Comparison of ENCODE assay signal across 7 mouse cellular contexts in genomic region chr3:123371766-123372535, GRCm38 (mm10). TPM values are rescaled to one million over a fixed set of nuclear protein-coding genes. Genes with fewer than 3 reads are reported as not detected.
DNase-seq lines count a peak whose midpoint lies in the region; ATAC-seq and TF ChIP-seq lines count a peak whose summit lies in the region.

No protein-coding gene starts in this region.

- H3K36me3 ChIP-seq in intestine, embryonic 15.5 days: peaks cover 8% of the 10 kb centered on the region; the same call in 1 of the 2 replicates
- peaks cover 79% of the 10 kb centered on the region for H3K36me3 ChIP-seq in midbrain, embryonic 10.5 days
- peaks cover 33% of the 10 kb centered on the region for H3K36me3 ChIP-seq in small intestine, adult 2 months (ENCODE audit: control insufficient read depth, insufficient read depth, low read length)

- TF ChIP-seq CTCF in small intestine, adult 2 months (IDR thresholded peaks at IDR 0.05; ENCODE audit: extremely low read depth, insufficient read length, insufficient replicate concordance, low read depth, low read length): peak; percentile 53; the same call in 1 of the 2 replicates

- no peak overlapping the region for H3K9ac ChIP-seq in intestine, embryonic 15.5 days

- DNase-seq in adrenal gland, postnatal 14 days: peak; percentile 85
- DNase-seq in embryo, embryonic 11 days: peak; percentile 84
- DNase-seq in gastrocnemius, postnatal 25 days: peak; percentile 41
- DNase-seq in left cerebral cortex, postnatal 25 days (ENCODE audit: low spot score in 2 of 2): peak; percentile 72 to 80
- DNase-seq in midbrain, embryonic 10.5 days (ENCODE audit: low spot score): peak; percentile 62

- no peak overlapping the region for H3K27ac ChIP-seq in intestine, embryonic 15.5 days
- H3K27ac ChIP-seq in midbrain, embryonic 10.5 days (replicated peaks): no peak overlapping the region
- H3K27ac ChIP-seq in small intestine, adult 2 months (ENCODE audit: insufficient read depth, low read depth, low read length): no peak overlapping the region

- WGBS in intestine, embryonic 15.5 days: 27% methylated on average over 11 of the region's 11 CpGs
- 36% methylated on average over 11 of the region's 11 CpGs for WGBS in midbrain, embryonic 10.5 days
- WGBS in small intestine, adult 2 months: 29% methylated on average over 11 of the region's 11 CpGs

- no peak overlapping the region for H3K4me3 ChIP-seq in intestine, embryonic 15.5 days (replicated peaks)
- no peak overlapping the region for H3K4me3 ChIP-seq in midbrain, embryonic 10.5 days
- no peak overlapping the region for H3K4me3 ChIP-seq in small intestine, adult 2 months (ENCODE audit: low read depth, low read length)

- TF ChIP-seq POLR2A in small intestine, adult 2 months (IDR thresholded peaks at IDR 0.05; ENCODE audit: low read depth, low read length): no peak

- intact Hi-C loops in left cerebral cortex, postnatal 25 days (cut with DNase I): no loop called here

- H3K27me3 ChIP-seq in intestine, embryonic 15.5 days (replicated peaks): no peaks in the 10 kb centered on the region
- no peaks in the 10 kb centered on the region for H3K27me3 ChIP-seq in midbrain, embryonic 10.5 days (ENCODE audit: low read depth, poor library complexity, severe bottlenecking)
- H3K27me3 ChIP-seq in small intestine, adult 2 months (ENCODE audit: control insufficient read depth, insufficient read depth, low read length): no peaks in the 10 kb centered on the region

- H3K9me3 ChIP-seq in intestine, embryonic 15.5 days: no peaks in the 10 kb centered on the region
- H3K9me3 ChIP-seq in midbrain, embryonic 10.5 days (replicated peaks): no peaks in the 10 kb centered on the region

- H3K4me1 ChIP-seq in intestine, embryonic 15.5 days (replicated peaks): no peaks in the 10 kb centered on the region
- no peaks in the 10 kb centered on the region for H3K4me1 ChIP-seq in midbrain, embryonic 10.5 days
- no peaks in the 10 kb centered on the region for H3K4me1 ChIP-seq in small intestine, adult 2 months (ENCODE audit: control insufficient read depth, insufficient read depth, insufficient read length, low read length)

- peak; percentile 79 for ATAC-seq in intestine, embryonic 15.5 days

- H3K4me2 ChIP-seq in intestine, embryonic 15.5 days (replicated peaks): no peak overlapping the region

RNA-seq across cellular contexts. Expression of gene Mettl14, which starts 14.0 kb away (rescaled TPM):
- total RNA-seq in adrenal gland, postnatal 14 days (2021): 16.1 and 16.9 TPM in 2 replicates
- 1 to 10 TPM; 5.7 to 8.3 TPM for total RNA-seq in gastrocnemius, postnatal 25 days (2021)
- polyA plus RNA-seq in intestine, embryonic 15.5 days (2015; fragmentation: Nextera tagmentation; extraction: Ambion mirVana): 26.0 and 27.0 TPM in 2 replicates
- 10 to 100 TPM; 13.5 to 15.2 TPM for total RNA-seq in left cerebral cortex, postnatal 25 days (2021)
- 36.3 and 38.6 TPM in 2 replicates for polyA plus RNA-seq in midbrain, embryonic 10.5 days (2016; fragmentation: Nextera tagmentation; extraction: Ambion mirVana)
- 1.4 and 2.6 TPM in 2 replicates for polyA plus RNA-seq in small intestine, adult 2 months (2012; rRNA removed)
